Mouse (Mus musculus): Measurements from ENCODE around the gene Dusp19. TPM values are rescaled to one million over a fixed set of nuclear protein-coding genes. Genes with fewer than 3 reads are reported as not detected.

Gene Dusp19
- polyA plus RNA-seq (2017; shearing (Covaris generic)): 10 to 100 TPM; 13.6 to 15.0 TPM

- ATAC-seq: peak; percentile 99
Measured at GRCm38 (mm10) chr2:80616854-80617737, at the start of gene Dusp19, which contains the start of gene Nup35. Gene Dusp19, plus strand, starts transcription at chr2:80617045. Gene Nup35, plus strand, starts transcription at chr2:80617236.

- no peak for ATAC-seq
Measured at GRCm38 (mm10) chr2:80567411-80567810, 49.4 kb upstream of the Dusp19 start.

GRCm38 (mm10) chr2:80570656-80571055, 46.2 kb upstream of the Dusp19 start:
- no peak for ATAC-seq

GRCm38 (mm10) chr2:80577286-80577685, 39.6 kb upstream of the Dusp19 start:
- no peak for ATAC-seq

GRCm38 (mm10) chr2:80579253-80579891, 37.5 kb upstream of the Dusp19 start:
- ATAC-seq: no peak

- peak; percentile 8 for ATAC-seq
Measured at GRCm38 (mm10) chr2:80580311-80580961, 36.4 kb upstream of the Dusp19 start.

GRCm38 (mm10) chr2:80581043-80581711, 35.7 kb upstream of the Dusp19 start, which contains the start of gene Nckap1:
Gene Nckap1, minus strand, starts transcription at chr2:80581380.
- peak; percentile 80 for ATAC-seq

GRCm38 (mm10) chr2:80582356-80582755, 34.5 kb upstream of the Dusp19 start:
- no peak for ATAC-seq

GRCm38 (mm10) chr2:80594215-80594918, 22.5 kb upstream of the Dusp19 start:
- no peak for ATAC-seq

GRCm38 (mm10) chr2:80596960-80597359, 19.9 kb upstream of the Dusp19 start:
- no peak for ATAC-seq

- ATAC-seq: no peak
Measured at GRCm38 (mm10) chr2:80599850-80600249, 17.0 kb upstream of the Dusp19 start.

- ATAC-seq: no peak
Measured at GRCm38 (mm10) chr2:80600611-80601010, 16.2 kb upstream of the Dusp19 start.

- ATAC-seq: no peak
Measured at GRCm38 (mm10) chr2:80602756-80603155, 14.1 kb upstream of the Dusp19 start.

GRCm38 (mm10) chr2:80603771-80604426, 12.9 kb upstream of the Dusp19 start:
- ATAC-seq: no peak

- no peak for ATAC-seq
Measured at GRCm38 (mm10) chr2:80612286-80612685, 4.6 kb upstream of the Dusp19 start.

- no peak for ATAC-seq
Measured at GRCm38 (mm10) chr2:80612796-80613195, 4.0 kb upstream of the Dusp19 start.

GRCm38 (mm10) chr2:80618991-80619390, 2.1 kb downstream of the Dusp19 start:
- ATAC-seq: no peak

GRCm38 (mm10) chr2:80621921-80622320, 5.1 kb downstream of the Dusp19 start:
- ATAC-seq: no peak

- ATAC-seq: no peak
Measured at GRCm38 (mm10) chr2:80624523-80624922, 7.7 kb downstream of the Dusp19 start.

- ATAC-seq: no peak
Measured at GRCm38 (mm10) chr2:80632336-80633026, 15.6 kb downstream of the Dusp19 start.
